Mouse (Mus musculus) stomach, postnatal 0 days (tissue): Measurements from ENCODE around the gene Prpsap2.

Experiments used
- CTCF ChIP-seq: IDR thresholded peaks from 2 replicates; pipeline ENCODE4 v1.5.1; 2016; ENCODE audit warnings: antibody characterized with exemption, low read depth, mild to moderate bottlenecking, moderate library complexity
- EP300 ChIP-seq: optimal IDR thresholded peaks from 2 replicates; pipeline ENCODE3; 2016; ENCODE audit warnings: antibody characterized with exemption

- TF ChIP-seq CTCF (no peak), EP300 (no peak)
Measured at GRCm38 (mm10) chr11:61808551-61809117, 46.7 kb upstream of the Prpsap2 start.
